Mouse (Mus musculus) kidney, postnatal 14 days (tissue): ENCODE results near the gene Brd3os.

Source experiments
- DNase-seq: peaks from one replicate; pipeline ENCODE4 v3.0.0; 2022; ENCODE audit warnings: mixed read lengths

Brd3os gene

DNA sequence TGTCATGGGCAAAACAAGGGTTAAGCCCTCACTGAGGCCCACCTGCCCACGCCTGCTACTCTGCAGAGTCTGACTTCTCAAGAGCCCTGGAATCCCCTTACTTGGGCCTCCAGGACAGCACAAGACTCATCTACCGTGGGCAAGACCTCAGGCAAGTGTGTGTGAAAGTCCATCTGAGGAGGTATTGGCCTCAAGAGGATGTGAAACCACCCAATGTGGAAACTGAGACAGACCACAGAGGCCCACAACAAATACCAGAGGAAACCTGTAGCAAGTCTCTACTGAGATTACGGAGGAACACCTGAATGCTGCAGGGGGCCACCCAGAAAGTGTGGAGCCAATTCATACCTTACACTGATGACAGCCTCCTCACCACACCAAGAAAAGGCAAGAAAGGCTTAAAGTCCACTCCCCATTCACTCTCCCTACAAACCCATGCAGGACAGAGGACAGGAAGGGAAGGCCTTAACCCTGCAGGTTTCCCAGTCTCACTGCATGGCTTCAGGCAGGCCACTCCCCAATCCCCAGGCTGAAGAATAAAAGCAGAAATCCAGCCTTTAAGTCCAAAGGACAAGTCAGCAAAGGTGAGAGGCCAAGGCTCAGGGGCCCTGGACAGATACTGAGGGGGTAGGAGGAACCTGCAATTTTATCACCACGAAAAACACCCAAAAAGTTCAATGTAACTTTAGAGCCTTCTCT lies 27.3 kb downstream of the Brd3os start:
- no peak for DNase-seq

- DNase-seq: peak; percentile 62
Measured at GRCm38 (mm10) chr2:27469991-27470355, 27.8 kb downstream of the Brd3os start.

GRCm38 (mm10) chr2:27470535-27470934 lies 28.4 kb downstream of the Brd3os start:
- no peak for DNase-seq

GRCm38 (mm10) chr2:27471170-27471584 lies 29.1 kb downstream of the Brd3os start:
- DNase-seq: no peak

DNA sequence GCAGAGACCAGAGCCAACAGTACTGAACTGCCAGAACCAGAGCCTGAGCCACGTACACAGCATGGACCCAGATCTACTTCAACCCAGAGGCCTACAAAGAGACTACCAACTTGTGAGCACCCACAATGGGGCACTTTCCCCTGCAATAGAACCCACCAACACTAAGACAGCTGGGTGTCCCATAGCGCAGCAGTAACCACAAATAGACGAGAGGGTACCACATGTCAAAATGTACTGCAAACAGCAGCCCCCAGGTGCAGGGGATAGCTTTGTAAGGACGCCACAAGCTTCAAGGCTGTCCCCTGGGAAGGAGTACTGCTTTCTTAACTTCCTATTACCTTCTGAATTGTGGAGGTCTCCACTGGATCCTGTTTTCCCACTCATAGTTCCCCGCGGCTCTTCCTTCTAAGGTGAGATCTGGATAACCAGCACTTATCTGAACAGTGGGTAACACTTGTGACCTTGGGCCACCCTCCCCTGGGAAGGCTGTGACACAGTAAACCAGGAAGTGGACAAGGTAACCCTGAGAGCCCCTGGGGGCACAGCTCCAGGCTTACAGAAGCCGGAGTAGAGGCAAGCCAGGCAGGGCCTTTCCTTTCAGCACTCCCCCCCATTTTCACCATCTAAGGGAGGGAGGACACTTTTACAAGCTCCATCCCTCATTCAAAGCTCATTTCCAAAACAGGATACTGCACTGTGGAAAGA lies 31.1 kb downstream of the Brd3os start:
- no peak for DNase-seq

GRCm38 (mm10) chr2:27473911-27474310 lies 31.8 kb downstream of the Brd3os start:
- no peak for DNase-seq

- DNase-seq: peak; percentile 65
Measured at GRCm38 (mm10) chr2:27474621-27475484, 32.7 kb downstream of the Brd3os start.

DNA sequence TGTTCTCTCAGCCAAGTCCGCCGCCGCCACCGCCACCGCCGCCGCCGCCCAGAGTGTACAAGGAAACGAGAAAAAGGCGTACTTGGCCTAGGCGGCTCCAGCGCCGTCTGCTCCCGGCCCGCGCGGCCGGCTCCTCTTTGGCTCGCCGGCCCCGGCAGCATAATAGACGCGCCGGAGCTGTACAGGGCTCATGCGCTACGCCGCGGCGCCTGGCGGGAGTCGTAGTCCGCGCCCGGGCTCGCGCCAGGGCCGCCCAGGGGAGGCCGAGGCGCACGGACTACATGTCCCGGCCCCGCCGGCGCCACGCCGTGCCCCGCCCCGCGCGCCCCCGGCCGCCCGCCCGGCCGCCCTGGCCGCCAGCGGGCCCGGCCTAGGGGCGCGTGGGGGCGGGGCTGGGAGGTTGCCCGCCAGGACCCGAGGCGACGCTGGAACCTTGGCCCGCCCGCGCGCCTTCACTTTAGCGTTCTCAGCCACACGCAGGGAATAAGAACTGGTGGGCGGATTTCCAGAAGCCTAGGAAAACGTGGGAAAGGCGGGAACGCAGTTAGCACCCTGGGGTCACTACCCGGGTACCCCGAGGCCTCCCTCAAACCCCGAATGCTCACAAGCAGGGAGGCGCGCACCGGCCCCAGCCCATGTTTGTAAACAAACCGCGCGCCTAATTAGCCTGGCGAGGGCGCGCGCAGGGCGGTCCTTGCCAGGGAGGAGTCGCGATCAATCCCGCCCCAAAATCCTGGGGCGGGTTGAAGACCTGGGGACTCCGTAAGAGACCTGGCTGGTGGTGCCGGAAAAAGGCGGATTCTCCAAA lies 33.6 kb downstream of the Brd3os start:
- peak; percentile 97 for DNase-seq

DNA sequence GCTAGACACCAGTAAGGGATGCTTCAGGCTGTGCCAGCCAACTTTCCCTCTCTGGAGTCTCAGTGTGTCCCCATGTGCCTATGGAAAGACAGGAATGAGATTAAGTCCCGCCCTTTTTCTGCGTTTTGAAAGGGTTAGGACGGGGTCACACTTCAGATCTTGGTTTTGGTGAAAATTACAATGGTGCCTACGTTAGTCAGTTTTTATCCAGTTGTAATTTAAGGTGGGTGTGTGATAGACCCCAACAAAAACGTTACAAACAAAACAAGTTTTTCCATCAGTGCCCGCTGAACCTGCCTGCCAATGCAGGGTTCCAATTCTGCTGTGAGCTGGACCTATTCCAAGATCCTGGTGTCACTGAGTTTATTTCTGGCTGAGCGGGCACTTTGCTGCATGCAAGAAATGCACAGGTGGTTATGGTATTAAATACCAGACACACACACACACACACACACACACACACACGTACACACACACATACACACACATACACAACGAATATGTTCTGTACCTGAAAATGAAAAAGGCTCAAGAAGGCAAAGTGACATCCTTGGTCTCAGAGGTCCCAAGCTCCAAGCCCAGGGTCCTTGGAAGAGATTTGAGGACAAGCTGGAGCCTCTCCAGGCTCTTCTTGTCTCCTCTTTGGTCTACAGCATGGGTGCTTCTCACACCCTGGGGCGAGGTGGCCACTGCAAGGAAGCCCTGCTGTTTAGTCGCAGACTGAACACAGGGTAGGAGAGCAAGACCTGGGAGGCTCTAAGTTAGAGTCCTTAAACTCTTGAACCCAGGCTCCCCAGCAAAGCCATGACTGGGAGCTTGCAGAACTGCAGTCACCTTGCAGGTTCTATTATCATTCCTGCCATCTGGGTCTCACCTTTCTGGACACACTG lies 34.4 kb downstream of the Brd3os start:
- peak; percentile 60 for DNase-seq

DNA sequence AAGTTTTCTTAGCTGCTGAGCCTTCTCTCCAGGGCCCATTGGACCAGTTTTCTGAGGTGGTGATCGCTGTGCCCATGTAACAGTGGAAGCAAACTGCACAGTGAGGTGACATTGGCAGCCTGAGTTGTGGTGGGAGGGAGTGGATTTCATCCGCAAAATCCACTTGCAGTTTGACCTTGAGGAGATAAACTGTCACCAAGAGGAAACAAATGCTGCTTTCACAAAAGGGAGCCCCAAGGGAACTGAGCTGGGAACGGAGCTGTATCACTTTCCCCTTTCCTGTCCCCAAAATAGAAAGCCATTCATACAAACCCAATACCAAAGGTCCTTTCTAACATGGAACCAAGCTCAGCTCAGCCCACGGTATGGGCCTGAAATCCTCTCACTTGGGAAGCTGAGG lies 37.7 kb downstream of the Brd3os start:
- DNase-seq: no peak

- no peak for DNase-seq
Measured at GRCm38 (mm10) chr2:27480367-27480766, 38.2 kb downstream of the Brd3os start.

- no peak for DNase-seq
Measured at GRCm38 (mm10) chr2:27482265-27482861, 40.2 kb downstream of the Brd3os start.

DNA sequence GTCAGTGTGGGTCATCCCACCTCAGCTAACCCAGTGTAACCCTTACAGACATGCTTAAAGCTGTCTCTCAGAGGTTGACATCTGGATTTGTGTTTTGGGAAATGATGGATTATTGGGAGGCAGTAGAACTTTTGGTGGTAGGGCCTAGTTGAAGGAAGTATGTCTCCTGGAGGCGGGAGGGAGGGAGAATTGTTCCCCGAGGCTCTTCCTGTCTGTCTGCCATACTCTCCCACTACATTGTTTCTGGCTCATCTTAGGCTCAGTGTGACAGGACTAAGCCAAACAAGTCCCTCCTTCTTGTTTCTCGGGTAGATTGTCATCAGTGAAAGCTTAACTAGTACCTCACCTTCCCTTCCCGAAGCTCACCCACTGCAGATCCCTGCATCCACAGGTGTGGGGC lies 44.6 kb downstream of the Brd3os start:
- DNase-seq: no peak

GRCm38 (mm10) chr2:27487336-27488049 lies 45.4 kb downstream of the Brd3os start:
- DNase-seq: no peak

DNA sequence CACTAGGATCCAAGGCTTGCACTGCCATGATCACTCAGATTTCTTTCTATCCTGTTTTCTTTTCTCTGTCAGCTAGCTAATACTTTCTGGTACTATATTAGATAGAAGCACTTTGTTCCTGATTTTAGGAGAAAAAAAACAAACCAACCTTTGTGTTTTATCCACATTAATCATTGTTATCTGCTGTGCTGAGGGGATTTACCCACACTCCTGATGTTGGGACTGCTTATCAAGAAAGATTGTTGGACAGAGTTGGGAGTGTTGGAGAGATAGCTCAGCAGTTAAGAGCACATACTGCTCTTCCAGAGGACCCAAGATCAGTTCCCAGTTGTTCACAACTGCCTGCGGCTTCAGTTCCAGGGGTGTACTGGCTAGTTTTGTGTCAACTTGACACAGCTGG lies 46.2 kb downstream of the Brd3os start:
- DNase-seq: no peak

GRCm38 (mm10) chr2:27490939-27491338 lies 48.8 kb downstream of the Brd3os start:
- DNase-seq: no peak
